Mouse (Mus musculus) E14TG2a.4 (cell line): Measurements from ENCODE around the gene Plac1.

Source experiments
- CTCF ChIP-seq: conservative IDR thresholded peaks from 2 replicates; pipeline ENCODE4 v1.5.1; 2014; ENCODE audit warnings: low read length
- NANOG ChIP-seq: IDR thresholded peaks from 2 replicates; pipeline ENCODE4 v1.6.1; 2014; ENCODE audit warnings: borderline replicate concordance, low read length, mixed read lengths
- POU5F1 ChIP-seq: IDR thresholded peaks from 2 replicates; pipeline ENCODE4 v1.6.1; 2014; ENCODE audit warnings: low read length, borderline replicate concordance

DNA sequence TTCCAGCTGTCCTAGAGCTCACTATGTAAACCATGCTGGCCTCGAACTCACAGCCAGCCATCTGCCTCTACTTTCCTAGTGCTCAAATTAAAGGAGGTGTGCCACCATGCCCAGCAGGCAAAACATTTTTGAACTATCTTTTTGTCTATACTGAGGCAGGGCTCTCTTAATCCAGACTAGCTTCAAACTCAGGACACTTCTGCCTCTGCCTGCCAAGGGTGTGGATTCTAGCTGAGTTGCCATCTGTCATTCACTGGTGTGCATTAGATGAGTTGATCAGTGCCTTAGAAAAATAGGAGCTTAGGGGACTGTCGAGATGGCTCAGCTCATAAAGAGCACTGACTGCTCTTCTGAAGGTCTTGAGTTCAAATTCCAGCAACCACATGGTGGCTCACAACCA, 216.9 kb downstream of the Plac1 start:
- TF ChIP-seq CTCF (no peak), POU5F1 (no peak), NANOG (no peak)
